Mouse (Mus musculus) liver, embryonic 14.5 days (tissue): Measurements from ENCODE around the gene Pcyt2.

Experiments
- CTCF ChIP-seq: IDR thresholded peaks from 2 replicates; pipeline ENCODE4 v1.5.1; 2016; ENCODE audit warnings: antibody characterized with exemption, low read depth, control low read depth
- EP300 ChIP-seq: IDR thresholded peaks from 2 replicates; pipeline ENCODE4 v1.6.1; 2016; ENCODE audit warnings: antibody characterized with exemption, low read depth

DNA sequence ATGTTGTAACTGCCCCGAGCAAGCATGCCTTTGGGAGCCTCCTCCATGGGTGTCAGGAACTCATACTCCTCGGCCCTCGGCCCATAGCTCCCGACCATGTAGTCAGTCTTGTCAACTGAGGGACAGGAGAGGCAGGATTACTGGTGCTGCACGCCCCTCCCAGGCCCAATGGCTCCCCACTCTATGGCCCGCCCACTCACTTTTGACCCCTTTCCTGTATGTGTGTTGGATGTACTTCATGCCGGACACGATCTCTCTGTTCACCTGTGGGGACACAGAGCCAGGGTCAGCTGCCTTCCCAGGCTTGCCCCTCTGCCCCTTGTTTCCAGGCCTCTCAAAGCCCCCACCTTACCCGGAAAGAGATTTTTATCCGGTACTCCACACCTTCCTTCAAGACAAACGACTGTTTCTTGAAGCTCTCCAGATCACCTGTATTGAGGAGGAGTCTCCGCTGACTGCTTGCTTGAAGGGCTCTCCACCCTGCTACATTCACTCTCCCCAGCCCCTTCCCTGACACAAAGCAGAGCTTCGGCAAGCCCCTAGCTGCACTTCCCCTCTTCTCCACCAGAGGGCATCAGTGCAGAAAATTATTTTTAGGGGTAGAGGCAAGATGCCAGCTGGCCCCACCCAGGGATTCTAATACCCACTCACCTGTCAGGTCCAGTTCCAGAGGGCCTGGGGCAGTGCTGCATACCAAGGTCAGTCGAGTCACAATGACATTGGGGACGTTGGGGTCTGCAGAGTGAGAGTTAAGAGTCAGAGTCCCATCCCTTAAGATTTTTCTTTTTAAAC, 38.2 kb downstream of the Pcyt2 start:
- TF ChIP-seq CTCF: peak; percentile 95
- no peak for TF ChIP-seq EP300
